Mouse (Mus musculus): ENCODE measurements around the gene Rsph9. TPM values are rescaled to one million over a fixed set of nuclear protein-coding genes. Genes with fewer than 3 reads are reported as not detected.

Rsph9 gene
- polyA plus RNA-seq, 1 experiment from 2014 or later = 2.0 TPM

DNA sequence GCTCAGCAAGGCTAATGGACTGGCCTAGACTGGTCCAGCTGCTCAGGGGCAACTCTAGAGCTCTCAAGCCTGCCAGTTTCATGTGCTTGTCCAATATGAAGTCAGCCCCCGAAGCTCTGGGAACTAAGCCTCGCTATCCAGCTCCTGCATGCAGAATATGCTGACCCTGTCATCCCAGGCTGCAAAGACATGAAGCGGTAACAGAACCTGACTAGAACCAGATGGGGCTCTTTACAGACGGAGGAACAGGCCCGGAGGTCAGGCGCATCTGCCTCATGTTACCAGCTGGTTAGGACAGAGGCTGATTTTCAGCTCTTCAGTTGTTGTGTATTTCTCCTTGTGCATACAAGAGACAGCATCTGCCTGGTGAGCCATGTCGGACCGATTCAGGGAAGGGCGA lies 42.1 kb downstream of the Rsph9 start:
- DNase-seq (ENCODE audit: low spot score) (no peak), ATAC-seq (replicated peaks; ENCODE audit: low FRiP score) (no peak)
- 82% methylated on average over 9 of the region's 9 CpGs for WGBS
- Histone ChIP-seq H3K9ac (ENCODE audit: low read depth, low read length) (no peak overlapping the region), H3K27me3 (replicated peaks; ENCODE audit: control insufficient read depth, insufficient read depth, low read length) (no peaks in the 10 kb centered on the region), H3K9me3 (ENCODE audit: control insufficient read depth, low read length) (no peaks in the 10 kb centered on the region), H3K4me1 (replicated peaks; ENCODE audit: control insufficient read depth, insufficient read depth, low read length) (no peaks in the 10 kb centered on the region; the same call in 1 of the 2 replicates), H3K36me3 (ENCODE audit: control insufficient read depth, insufficient read depth, low read length) (no peaks in the 10 kb centered on the region), H3K4me3 (ENCODE audit: low read depth, low read length) (no peak overlapping the region), H3K4me2 (no peak overlapping the region), H3K27ac (ENCODE audit: low read depth, low read length) (no peak overlapping the region)

DNA sequence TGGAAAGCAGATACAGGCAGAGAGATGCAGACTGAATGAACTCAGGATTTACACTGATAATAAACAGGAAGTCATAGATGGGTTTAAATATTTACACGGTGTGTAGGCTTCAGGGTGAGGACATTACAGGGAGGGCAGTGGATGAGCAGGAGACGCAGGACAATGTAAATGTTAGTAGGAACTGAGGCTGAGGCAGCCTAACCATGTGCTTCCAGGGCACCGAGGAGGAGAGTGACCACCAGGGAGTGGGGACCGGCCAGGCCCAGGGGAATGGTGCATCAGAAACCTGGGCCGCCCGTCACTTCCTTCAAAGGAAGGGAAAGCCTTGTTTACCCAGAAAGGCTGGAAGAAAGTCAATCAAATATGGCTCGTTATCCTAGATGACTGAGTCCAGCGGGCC lies 45.5 kb downstream of the Rsph9 start:
- no peak overlapping the region for H3K27ac ChIP-seq (ENCODE audit: low read depth, low read length)
- no peak overlapping the region for H3K9ac ChIP-seq (ENCODE audit: low read depth, low read length)
- H3K4me2 ChIP-seq = no peak overlapping the region
- no peaks in the 10 kb centered on the region for H3K4me1 ChIP-seq (replicated peaks; ENCODE audit: control insufficient read depth, insufficient read depth, low read length)
- no peak overlapping the region for H3K4me3 ChIP-seq (ENCODE audit: low read depth, low read length)
- DNase-seq (ENCODE audit: low spot score) (no peak), ATAC-seq (replicated peaks; ENCODE audit: low FRiP score) (no peak)
- H3K27me3 ChIP-seq (replicated peaks; ENCODE audit: control insufficient read depth, insufficient read depth, low read length) = no peaks in the 10 kb centered on the region
- no peaks in the 10 kb centered on the region for H3K36me3 ChIP-seq (ENCODE audit: control insufficient read depth, insufficient read depth, low read length)
- H3K9me3 ChIP-seq (ENCODE audit: control insufficient read depth, low read length) = no peaks in the 10 kb centered on the region
- 56% methylated on average over 8 of the region's 8 CpGs for WGBS

DNA sequence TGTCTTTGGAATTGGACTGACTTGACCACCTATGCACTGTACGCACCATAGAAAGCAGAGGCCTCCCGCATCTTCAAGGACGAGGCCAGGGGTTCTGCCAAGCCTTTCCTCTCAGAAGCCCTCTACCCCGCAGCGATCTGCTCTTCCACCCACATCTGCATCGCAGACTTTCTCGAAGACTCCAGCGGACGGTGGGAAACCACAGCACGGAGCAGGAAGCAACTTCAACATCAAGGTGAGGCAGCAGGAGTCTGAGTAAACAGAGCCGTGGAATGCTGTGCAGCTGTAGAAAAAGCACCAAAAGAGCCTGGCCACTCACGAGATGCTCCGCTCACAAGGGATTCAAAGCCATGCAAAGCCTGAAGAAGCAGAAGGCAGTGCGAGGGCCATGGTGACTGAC lies 52.1 kb downstream of the Rsph9 start:
- WGBS = 78% methylated on average over 14 of the region's 14 CpGs
- no peak for ATAC-seq (replicated peaks; ENCODE audit: low FRiP score)
- no peak overlapping the region for H3K9ac ChIP-seq (ENCODE audit: low read depth, low read length)
- no peaks in the 10 kb centered on the region for H3K9me3 ChIP-seq (ENCODE audit: control insufficient read depth, low read length)
- H3K36me3 ChIP-seq (ENCODE audit: control insufficient read depth, insufficient read depth, low read length) = no peaks in the 10 kb centered on the region
- no peak overlapping the region for H3K27ac ChIP-seq (ENCODE audit: low read depth, low read length)
- no peak for DNase-seq (ENCODE audit: low spot score)
- H3K4me3 ChIP-seq (ENCODE audit: low read depth, low read length) = no peak overlapping the region
- no peak overlapping the region for H3K4me2 ChIP-seq
- H3K27me3 ChIP-seq (replicated peaks; ENCODE audit: control insufficient read depth, insufficient read depth, low read length) = no peaks in the 10 kb centered on the region
- no peaks in the 10 kb centered on the region for H3K4me1 ChIP-seq (replicated peaks; ENCODE audit: control insufficient read depth, insufficient read depth, low read length)

GRCm38 (mm10) chr17:46091351-46091750 lies 52.7 kb downstream of the Rsph9 start:
- ATAC-seq (replicated peaks; ENCODE audit: low FRiP score) (no peak), DNase-seq (ENCODE audit: low spot score) (no peak)
- Histone ChIP-seq H3K9ac (ENCODE audit: low read depth, low read length) (no peak overlapping the region), H3K4me2 (no peak overlapping the region), H3K4me1 (replicated peaks; ENCODE audit: control insufficient read depth, insufficient read depth, low read length) (peaks cover 2% of the 10 kb centered on the region; the same call in 1 of the 2 replicates), H3K36me3 (ENCODE audit: control insufficient read depth, insufficient read depth, low read length) (no peaks in the 10 kb centered on the region), H3K27me3 (replicated peaks; ENCODE audit: control insufficient read depth, insufficient read depth, low read length) (no peaks in the 10 kb centered on the region), H3K9me3 (ENCODE audit: control insufficient read depth, low read length) (no peaks in the 10 kb centered on the region), H3K4me3 (ENCODE audit: low read depth, low read length) (no peak overlapping the region), H3K27ac (ENCODE audit: low read depth, low read length) (no peak overlapping the region)
- WGBS = 83% methylated on average over 1 of the region's 1 CpGs

DNA sequence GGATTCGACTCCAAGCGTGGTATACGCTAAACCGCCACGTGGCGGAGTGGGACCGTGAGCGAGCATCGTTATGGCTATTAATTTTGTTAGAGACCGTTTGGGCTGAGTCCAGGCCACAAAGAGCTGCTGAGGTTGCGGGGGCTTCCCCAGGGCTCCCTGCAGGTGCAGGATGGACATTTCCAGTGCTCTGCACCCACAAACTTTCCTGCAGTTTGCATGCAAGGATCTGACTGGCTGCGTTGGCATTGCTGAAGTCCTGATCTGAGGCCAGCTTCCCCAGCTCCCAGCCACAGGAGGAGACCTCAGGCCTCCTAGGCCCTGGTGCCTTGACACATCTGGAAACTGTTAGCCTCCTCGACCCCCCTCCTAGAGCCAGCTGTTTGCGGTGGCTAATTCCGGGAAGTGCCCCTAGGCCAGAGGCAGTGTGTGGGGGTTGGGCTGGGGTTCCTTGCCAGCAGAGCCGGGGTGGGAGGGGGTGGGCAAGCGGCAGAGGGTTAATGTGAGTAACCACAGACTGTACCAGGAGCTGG lies 57.6 kb downstream of the Rsph9 start:
- Histone ChIP-seq H3K36me3 (ENCODE audit: control insufficient read depth, insufficient read depth, low read length) (no peaks in the 10 kb centered on the region), H3K9ac (ENCODE audit: low read depth, low read length) (no peak overlapping the region), H3K4me3 (ENCODE audit: low read depth, low read length) (no peak overlapping the region), H3K27ac (ENCODE audit: low read depth, low read length) (no peak overlapping the region), H3K27me3 (replicated peaks; ENCODE audit: control insufficient read depth, insufficient read depth, low read length) (no peaks in the 10 kb centered on the region), H3K4me2 (no peak overlapping the region), H3K4me1 (replicated peaks; ENCODE audit: control insufficient read depth, insufficient read depth, low read length) (peaks cover 6% of the 10 kb centered on the region), H3K9me3 (ENCODE audit: control insufficient read depth, low read length) (no peaks in the 10 kb centered on the region)
- 49% methylated on average over 17 of the region's 17 CpGs for WGBS
- DNase-seq (ENCODE audit: low spot score) (no peak), ATAC-seq (replicated peaks; ENCODE audit: low FRiP score) (no peak)

DNA sequence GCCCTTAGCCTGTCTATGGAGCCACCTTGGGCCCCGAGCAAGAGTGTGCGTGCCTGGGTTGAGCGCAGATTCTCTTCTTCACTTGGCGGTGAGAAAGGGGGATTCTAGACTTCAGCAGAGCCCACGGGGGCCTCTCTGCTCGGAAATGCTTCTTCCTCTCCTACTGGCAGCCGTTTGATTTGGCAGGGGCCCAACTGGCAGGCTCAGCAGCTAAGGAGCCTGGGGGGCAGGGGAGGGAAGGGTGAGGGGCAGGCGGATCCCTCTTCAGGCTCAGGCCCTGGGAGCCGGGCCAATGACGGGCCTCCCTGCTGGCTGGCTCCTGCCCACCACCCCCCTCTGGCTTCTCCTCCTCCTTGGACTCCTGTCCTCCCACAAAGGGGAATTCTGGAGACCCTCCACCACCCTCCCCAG lies 59.9 kb downstream of the Rsph9 start:
- DNase-seq (ENCODE audit: low spot score) (peak; percentile 51), ATAC-seq (replicated peaks; ENCODE audit: low FRiP score) (peak; percentile 34; the same call in 1 of the 2 replicates)
- Histone ChIP-seq H3K27me3 (replicated peaks; ENCODE audit: control insufficient read depth, insufficient read depth, low read length) (no peaks in the 10 kb centered on the region), H3K36me3 (ENCODE audit: control insufficient read depth, insufficient read depth, low read length) (no peaks in the 10 kb centered on the region), H3K4me2 (peak overlapping the region; percentile 4; the same call in 1 of the 2 replicates), H3K9ac (ENCODE audit: low read depth, low read length) (no peak overlapping the region), H3K4me1 (replicated peaks; ENCODE audit: control insufficient read depth, insufficient read depth, low read length) (peaks cover 6% of the 10 kb centered on the region), H3K27ac (ENCODE audit: low read depth, low read length) (peak overlapping the region; percentile 16; the same call in 1 of the 2 replicates), H3K9me3 (ENCODE audit: control insufficient read depth, low read length) (peaks cover under 1% of the 10 kb centered on the region), H3K4me3 (ENCODE audit: low read depth, low read length) (no peak overlapping the region)
- WGBS = 29% methylated on average over 10 of the region's 10 CpGs

GRCm38 (mm10) chr17:46083381-46083780 lies 60.6 kb downstream of the Rsph9 start:
- no peak for ATAC-seq (replicated peaks; ENCODE audit: low FRiP score)
- Histone ChIP-seq H3K36me3 (ENCODE audit: control insufficient read depth, insufficient read depth, low read length) (no peaks in the 10 kb centered on the region), H3K4me3 (ENCODE audit: low read depth, low read length) (no peak overlapping the region), H3K4me1 (replicated peaks; ENCODE audit: control insufficient read depth, insufficient read depth, low read length) (peaks cover 6% of the 10 kb centered on the region), H3K27ac (ENCODE audit: low read depth, low read length) (no peak overlapping the region), H3K9ac (ENCODE audit: low read depth, low read length) (no peak overlapping the region), H3K4me2 (no peak overlapping the region), H3K9me3 (ENCODE audit: control insufficient read depth, low read length) (peaks cover 3% of the 10 kb centered on the region), H3K27me3 (replicated peaks; ENCODE audit: control insufficient read depth, insufficient read depth, low read length) (no peaks in the 10 kb centered on the region)
- no peak for DNase-seq (ENCODE audit: low spot score)
- 77% methylated on average over 3 of the region's 3 CpGs for WGBS

DNA sequence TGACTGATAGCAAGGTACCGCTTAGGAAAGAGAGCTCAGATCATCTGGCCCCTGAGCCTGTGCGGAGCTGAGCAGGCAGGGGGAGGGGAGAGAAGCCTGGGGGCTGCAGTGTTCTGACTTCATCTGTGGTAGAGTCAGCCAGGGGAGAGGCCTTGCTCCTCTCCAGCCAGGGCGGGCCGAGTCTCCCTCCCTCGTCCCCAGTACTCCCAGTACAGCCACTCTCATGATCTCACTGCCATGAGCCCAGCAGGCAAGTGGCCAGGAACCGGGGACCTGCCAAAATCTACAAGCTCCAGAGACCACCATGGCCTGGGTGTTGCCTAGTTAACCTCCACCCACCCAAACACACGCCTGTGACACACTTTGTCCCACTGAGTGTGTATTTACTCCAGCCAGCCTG lies 62.4 kb downstream of the Rsph9 start:
- no peaks in the 10 kb centered on the region for H3K36me3 ChIP-seq (ENCODE audit: control insufficient read depth, insufficient read depth, low read length)
- H3K9me3 ChIP-seq (ENCODE audit: control insufficient read depth, low read length) = peaks cover 3% of the 10 kb centered on the region
- no peaks in the 10 kb centered on the region for H3K27me3 ChIP-seq (replicated peaks; ENCODE audit: control insufficient read depth, insufficient read depth, low read length)
- no peak; the same call in 1 of the 2 replicates for ATAC-seq (replicated peaks; ENCODE audit: low FRiP score)
- no peak overlapping the region for H3K27ac ChIP-seq (ENCODE audit: low read depth, low read length)
- no peak for DNase-seq (ENCODE audit: low spot score)
- WGBS = 42% methylated on average over 7 of the region's 7 CpGs
- no peak overlapping the region for H3K9ac ChIP-seq (ENCODE audit: low read depth, low read length)
- H3K4me2 ChIP-seq = no peak overlapping the region
- H3K4me3 ChIP-seq (ENCODE audit: low read depth, low read length) = no peak overlapping the region
- H3K4me1 ChIP-seq (replicated peaks; ENCODE audit: control insufficient read depth, insufficient read depth, low read length) = peaks cover 6% of the 10 kb centered on the region

DNA sequence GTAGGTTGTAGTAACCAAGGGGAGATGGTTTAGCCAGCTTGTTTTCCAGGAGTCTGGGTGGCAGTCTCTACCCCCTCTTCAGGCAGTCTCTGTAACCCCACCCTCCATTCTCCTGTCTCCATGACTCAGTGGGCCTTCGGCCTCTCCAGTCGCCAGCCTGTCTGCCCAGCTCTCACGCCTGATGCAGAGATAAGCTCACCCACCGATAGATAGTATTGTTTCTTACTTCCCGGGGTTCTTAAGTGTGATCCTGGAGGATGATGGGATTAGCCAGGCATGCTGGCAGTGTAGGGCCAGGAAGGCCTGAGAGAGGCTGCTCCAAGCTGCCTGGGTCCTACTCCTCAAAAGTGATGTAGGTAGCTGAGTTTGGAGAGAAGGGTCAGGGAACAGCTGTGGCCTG lies 63.0 kb downstream of the Rsph9 start:
- H3K27me3 ChIP-seq (replicated peaks; ENCODE audit: control insufficient read depth, insufficient read depth, low read length) = no peaks in the 10 kb centered on the region
- H3K9ac ChIP-seq (ENCODE audit: low read depth, low read length) = no peak overlapping the region
- DNase-seq (ENCODE audit: low spot score) (no peak), ATAC-seq (replicated peaks; ENCODE audit: low FRiP score) (no peak)
- H3K36me3 ChIP-seq (ENCODE audit: control insufficient read depth, insufficient read depth, low read length) = no peaks in the 10 kb centered on the region
- 43% methylated on average over 5 of the region's 5 CpGs for WGBS
- no peak overlapping the region for H3K4me3 ChIP-seq (ENCODE audit: low read depth, low read length)
- H3K4me1 ChIP-seq (replicated peaks; ENCODE audit: control insufficient read depth, insufficient read depth, low read length) = peaks cover 2% of the 10 kb centered on the region; the same call in 1 of the 2 replicates
- no peak overlapping the region for H3K4me2 ChIP-seq
- peaks cover 3% of the 10 kb centered on the region for H3K9me3 ChIP-seq (ENCODE audit: control insufficient read depth, low read length)
- no peak overlapping the region for H3K27ac ChIP-seq (ENCODE audit: low read depth, low read length)
